ENCODE assay signal across 29 mouse cellular contexts in genomic region chr2:8770636-8771035, GRCm38 (mm10).
A peak's percentile ranks its signal among the peaks of the same experiment; 100 is the strongest.
DNase-seq lines count a peak whose midpoint lies in the region; ATAC-seq and TF ChIP-seq lines count a peak whose summit lies in the region.
"Had no signal": no experiment of that assay in that cellular context is flagged by ENCODE, and none has a peak within 500 bp of the region (broad histone marks: within the 10 kb centered on the region; RNA-seq: fewer than 3 reads in every experiment).

No protein-coding gene starts in this region.

- H3K27me3 ChIP-seq in embryonic facial prominence, embryonic 14.5 days (replicated peaks; ENCODE audit: control insufficient read depth, insufficient read depth, low read length) = no peaks in the 10 kb centered on the region
- no peaks in the 10 kb centered on the region for H3K27me3 ChIP-seq in embryonic facial prominence, embryonic 10.5 days (replicated peaks; ENCODE audit: low read depth, poor library complexity, severe bottlenecking)
- H3K27me3 ChIP-seq in lung, embryonic 14.5 days (ENCODE audit: insufficient read depth, low read length) = no peaks in the 10 kb centered on the region
- no peaks in the 10 kb centered on the region for H3K27me3 ChIP-seq in Patski
- H3K27me3 ChIP-seq: heart, embryonic 15.5 days; limb, embryonic 15.5 days had no signal

- H3K4me1 ChIP-seq in embryonic facial prominence, embryonic 14.5 days (ENCODE audit: control insufficient read depth, insufficient read depth, low read length) = no peaks in the 10 kb centered on the region
- H3K4me1 ChIP-seq in embryonic facial prominence, embryonic 10.5 days = no peaks in the 10 kb centered on the region
- no peaks in the 10 kb centered on the region for H3K4me1 ChIP-seq in lung, embryonic 14.5 days (ENCODE audit: insufficient read depth)
- H3K4me1 ChIP-seq: heart, embryonic 10.5 days; heart, embryonic 15.5 days; limb, embryonic 10.5 days; limb, embryonic 15.5 days had no signal

- no peak overlapping the region for H3K4me2 ChIP-seq in embryonic facial prominence, embryonic 14.5 days (ENCODE audit: low read depth, low read length)
- no peak overlapping the region for H3K4me2 ChIP-seq in lung, embryonic 14.5 days
- H3K4me2 ChIP-seq: heart, embryonic 15.5 days; limb, embryonic 15.5 days had no signal

- POLR2A ChIA-PET in Patski (lab: Charles Lee) = no interaction called here

- 79% methylated on average over 4 of the region's 4 CpGs for WGBS in embryonic facial prominence, embryonic 14.5 days
- 88% methylated on average over 4 of the region's 4 CpGs for WGBS in embryonic facial prominence, embryonic 10.5 days
- WGBS in lung, embryonic 14.5 days = 70% methylated on average over 4 of the region's 4 CpGs

- no peaks in the 10 kb centered on the region for H3K36me3 ChIP-seq in embryonic facial prominence, embryonic 14.5 days (ENCODE audit: control insufficient read depth, insufficient read depth, low read length)
- H3K36me3 ChIP-seq in embryonic facial prominence, embryonic 10.5 days (replicated peaks) = no peaks in the 10 kb centered on the region
- no peaks in the 10 kb centered on the region for H3K36me3 ChIP-seq in lung, embryonic 14.5 days (ENCODE audit: insufficient read depth)
- H3K36me3 ChIP-seq: heart, embryonic 10.5 days; heart, embryonic 15.5 days; limb, embryonic 10.5 days; limb, embryonic 15.5 days had no signal

- in situ Hi-C loops in Patski (cut with MboI; ENCODE audit: low pct_unique_long_range_greater_than_20kb) = loop anchor here (10.0 kb wide), 1 partner anchor 694 kb away; no protein-coding TSS in a partner anchor

- no peak overlapping the region for H3K27ac ChIP-seq in embryonic facial prominence, embryonic 14.5 days (replicated peaks; ENCODE audit: low read depth, low read length)
- no peak overlapping the region for H3K27ac ChIP-seq in embryonic facial prominence, embryonic 10.5 days (replicated peaks)
- H3K27ac ChIP-seq in lung, embryonic 14.5 days (ENCODE audit: low read depth) = no peak overlapping the region
- H3K27ac ChIP-seq: heart, embryonic 10.5 days; heart, embryonic 15.5 days; limb, embryonic 10.5 days; limb, embryonic 15.5 days; liver, embryonic 14.5 days; macrophage; stomach, postnatal 0 days had no signal

- no peak for ATAC-seq in embryonic facial prominence, embryonic 14.5 days (ENCODE audit: low read depth)
- ATAC-seq in lung, embryonic 14.5 days (ENCODE audit: insufficient read depth) = no peak
- ATAC-seq in Patski = peak; percentile 39
- no peak for ATAC-seq in monocyte, adult 5-6 weeks (replicated peaks; ENCODE audit: insufficient number of reproducible peaks, low FRiP score, low TSS enrichment, poor library complexity, severe bottlenecking)
- ATAC-seq: forebrain, embryonic 14.5 days; hindbrain, embryonic 16.5 days had no signal

- peak; percentile 16 for DNase-seq in embryonic facial prominence, embryonic 14.5 days (ENCODE audit: low spot score)
- no peak for DNase-seq in embryonic facial prominence, embryonic 10.5 days (ENCODE audit: low spot score)
- peak; percentile 42 for DNase-seq in lung, embryonic 14.5 days
- DNase-seq in lung, adult 18-20 months = no peak
- DNase-seq in 416B (ENCODE audit: low read depth) (peak; percentile 79), Patski (ENCODE audit: low read depth, low spot score) (no peak)
- no peak for DNase-seq in frontal cortex, postnatal 25 days (ENCODE audit: low spot score in 2 of 2)
- DNase-seq: adrenal gland, postnatal 25 days; cerebellum, adult 2 months; cerebellum, postnatal 25 days; gastrocnemius, postnatal 25 days; heart, adult 11 months; kidney, adult 18-20 months; kidney, postnatal 25 days; midbrain, embryonic 14.5 days; right cerebral cortex, adult 18-20 months; spleen, adult 18-20 months; thymus, adult 18-20 months; thymus, postnatal 25 days had no signal

- no peak for TF ChIP-seq CTCF in lung, embryonic 14.5 days (IDR thresholded peaks at IDR 0.05; ENCODE audit: low read depth)
- TF ChIP-seq CTCF in Patski (IDR thresholded peaks at IDR 0.05) = no peak

- H3K9ac ChIP-seq in embryonic facial prominence, embryonic 14.5 days (ENCODE audit: low read depth, low read length) = no peak overlapping the region
- H3K9ac ChIP-seq in lung, embryonic 14.5 days = no peak overlapping the region
- H3K9ac ChIP-seq: heart, embryonic 15.5 days; limb, embryonic 15.5 days; liver, embryonic 14.5 days had no signal

- H3K9me3 ChIP-seq in embryonic facial prominence, embryonic 14.5 days (ENCODE audit: control insufficient read depth, low read length) = no peaks in the 10 kb centered on the region
- H3K9me3 ChIP-seq in embryonic facial prominence, embryonic 10.5 days = no peaks in the 10 kb centered on the region
- no peaks in the 10 kb centered on the region for H3K9me3 ChIP-seq in lung, embryonic 14.5 days (ENCODE audit: low read depth, low read length)
- H3K9me3 ChIP-seq: heart, embryonic 10.5 days; heart, embryonic 15.5 days; limb, embryonic 10.5 days; limb, embryonic 15.5 days had no signal

- CTCF ChIA-PET in Patski (lab: Charles Lee) = interaction anchor here (0.8 to 1.4 kb wide), 2 partner anchors 8 to 20 kb away, joined by 3 to 4 read pairs; no protein-coding TSS in a partner anchor

- no peak overlapping the region for H3K4me3 ChIP-seq in embryonic facial prominence, embryonic 14.5 days (ENCODE audit: low read depth, low read length)
- no peak overlapping the region for H3K4me3 ChIP-seq in embryonic facial prominence, embryonic 10.5 days
- H3K4me3 ChIP-seq in lung, embryonic 14.5 days (ENCODE audit: low read depth, low read length) = no peak overlapping the region
- H3K4me3 ChIP-seq: heart, embryonic 10.5 days; heart, embryonic 15.5 days; limb, embryonic 10.5 days; limb, embryonic 15.5 days had no signal

Comparison
In these comparisons a context has a peak if more than half of its experiments do, and no peak if none do; other contexts are left out.
1. DNase-seq: peak in embryonic facial prominence, embryonic 14.5 days (single experiment), lung, embryonic 14.5 days (single experiment) and 416B (single experiment); none in embryonic facial prominence, embryonic 10.5 days (single experiment), lung, adult 18-20 months (0 of 2), Patski (single experiment) and frontal cortex, postnatal 25 days (0 of 2).